Mouse (Mus musculus) cortical plate, adult 2 months (tissue): ENCODE measurements at regions not wholly inside any gene's neighbourhood (a gene's known extent, or its start where the extent isn't known, plus 50 kb on each side); places are given as distances from the start of the nearest gene placed in this dataset.
"Not testable (repeated sequence)": the region's sequence is repeated elsewhere in the genome, so short reads cannot be mapped to it uniquely, and the experiment has no call there.

ENCODE experiments used
- CTCF ChIP-seq: fragments of 200-500 bp; IDR thresholded peaks from 2 replicates; pipeline ENCODE4 v1.5.1; 2011; ENCODE audit warnings: mild to moderate bottlenecking, control low read depth, low read length; ENCODE audit not compliant: insufficient read depth; ENCODE audit errors: extremely low read depth
- POLR2A ChIP-seq: fragments of 200-500 bp; IDR thresholded peaks from 2 replicates; pipeline ENCODE4 v1.6.1; 2011; ENCODE audit warnings: mild to moderate bottlenecking, low read length, control low read depth; ENCODE audit not compliant: insufficient read depth; ENCODE audit errors: extremely low read depth

- not testable (repeated sequence) for TF ChIP-seq POLR2A, CTCF
Observed at GRCm38 (mm10) chr13:52252726-52253125, 278.4 kb downstream of the Diras2 start.
